In genomic region chr2:27371450-27371849, GRCm38 (mm10) we compare ENCODE assay signal across 23 mouse cellular contexts. TPM values are rescaled to one million over a fixed set of nuclear protein-coding genes. Genes with fewer than 3 reads are reported as not detected.
DNase-seq lines count a peak whose midpoint lies in the region; ATAC-seq and TF ChIP-seq lines count a peak whose summit lies in the region.
"Had no signal": no experiment of that assay in that cellular context is flagged by ENCODE, and none has a peak within 500 bp of the region (broad histone marks: within the 10 kb centered on the region; RNA-seq: fewer than 3 reads in every experiment).

No protein-coding gene starts in this region.

- DNase-seq in kidney, adult 18-20 months: peak; percentile 35
- DNase-seq in liver, adult 2 months (ENCODE audit: extremely low read depth, low read depth, low spot score): peak; percentile 72
- DNase-seq in liver, postnatal 0 days: no peak
- DNase-seq in kidney, postnatal 25 days: peak; percentile 55 to 74
- DNase-seq in heart, postnatal 25 days (ENCODE audit: low spot score): no peak
- DNase-seq in heart, adult 2 months: no peak
- DNase-seq: adrenal gland, postnatal 36 days; B cell, adult 2 months; cerebellum, adult 2 months; gastrocnemius, postnatal 14 days; heart, postnatal 36 days; lung, embryonic 14.5 days; lung, postnatal 14 days; midbrain, embryonic 14.5 days had no signal

- no peak for TF ChIP-seq POLR2A in liver, adult 2 months (IDR thresholded peaks at IDR 0.05; ENCODE audit: extremely low read depth, insufficient read depth, low read length)
- TF ChIP-seq POLR2A in heart, adult 2 months (IDR thresholded peaks at IDR 0.05; ENCODE audit: insufficient read depth, low read depth, low read length): no peak

- H3K9ac ChIP-seq in kidney, embryonic 15.5 days: no peak overlapping the region
- no peak overlapping the region for H3K9ac ChIP-seq in liver, adult 2 months (ENCODE audit: low read depth, low read length)
- no peak overlapping the region for H3K9ac ChIP-seq in liver, postnatal 0 days (replicated peaks)
- H3K9ac ChIP-seq in heart, adult 2 months (ENCODE audit: low read depth, low read length): no peak overlapping the region
- H3K9ac ChIP-seq: embryonic facial prominence, embryonic 15.5 days; heart, embryonic 15.5 days; hindbrain, embryonic 15.5 days; limb, embryonic 15.5 days; liver, embryonic 14.5 days; lung, embryonic 14.5 days had no signal

- no peak for ATAC-seq in kidney, embryonic 15.5 days (replicated peaks; ENCODE audit: low FRiP score)
- ATAC-seq in liver, postnatal 0 days: no peak
- ATAC-seq: forebrain, embryonic 14.5 days had no signal

- H3K4me3 ChIP-seq in kidney, embryonic 15.5 days (replicated peaks): no peak overlapping the region
- no peak overlapping the region for H3K4me3 ChIP-seq in liver, adult 2 months (ENCODE audit: insufficient read depth, low read depth, low read length)
- no peak overlapping the region for H3K4me3 ChIP-seq in liver, postnatal 0 days (ENCODE audit: low read depth, low read length)
- no peak overlapping the region for H3K4me3 ChIP-seq in heart, adult 2 months
- H3K4me3 ChIP-seq: embryonic facial prominence, embryonic 10.5 days; embryonic facial prominence, embryonic 15.5 days; heart, embryonic 10.5 days; heart, embryonic 15.5 days; hindbrain, embryonic 15.5 days; limb, embryonic 15.5 days had no signal

- peaks cover 25% of the 10 kb centered on the region for H3K4me1 ChIP-seq in kidney, embryonic 15.5 days
- H3K4me1 ChIP-seq in liver, adult 2 months (ENCODE audit: control insufficient read depth, insufficient read depth, low read length): 0 out of 2 replicates have a peak, but pooled peaks cover 3% of the 10 kb centered on the region
- H3K4me1 ChIP-seq in liver, postnatal 0 days (ENCODE audit: insufficient read depth): peaks cover 6% of the 10 kb centered on the region; the same call in 1 of the 2 replicates
- peaks cover 3% of the 10 kb centered on the region; the same call in 1 of the 2 replicates for H3K4me1 ChIP-seq in heart, adult 2 months (ENCODE audit: control insufficient read depth, insufficient read depth, low read length)

- no peak overlapping the region for H3K4me2 ChIP-seq in kidney, embryonic 15.5 days
- H3K4me2 ChIP-seq in liver, postnatal 0 days (ENCODE audit: low read depth, low read length): no peak overlapping the region
- H3K4me2 ChIP-seq: embryonic facial prominence, embryonic 15.5 days; heart, embryonic 15.5 days; hindbrain, embryonic 15.5 days; limb, embryonic 15.5 days; lung, embryonic 14.5 days had no signal

- no peak for TF ChIP-seq EP300 in liver, postnatal 0 days (IDR thresholded peaks at IDR 0.05; ENCODE audit: low read depth)
- no peak for TF ChIP-seq EP300 in heart, adult 2 months (IDR thresholded peaks at IDR 0.05; ENCODE audit: insufficient read depth, low read depth, low read length)

- peaks cover 45% of the 10 kb centered on the region for H3K79me2 ChIP-seq in liver, adult 2 months (ENCODE audit: control insufficient read depth, insufficient read depth, low read length)
- no peaks in the 10 kb centered on the region; the same call in 1 of the 2 replicates for H3K79me2 ChIP-seq in heart, adult 2 months (replicated peaks; ENCODE audit: control insufficient read depth, insufficient read depth, low read length)

- no peaks in the 10 kb centered on the region for H3K36me3 ChIP-seq in kidney, embryonic 15.5 days
- H3K36me3 ChIP-seq in liver, adult 2 months (ENCODE audit: control insufficient read depth, insufficient read depth, low read length): no peaks in the 10 kb centered on the region
- no peaks in the 10 kb centered on the region for H3K36me3 ChIP-seq in liver, postnatal 0 days (replicated peaks; ENCODE audit: insufficient read depth, low read length)
- no peaks in the 10 kb centered on the region for H3K36me3 ChIP-seq in heart, adult 2 months (ENCODE audit: control insufficient read depth, insufficient read depth, low read length)
- H3K36me3 ChIP-seq: embryonic facial prominence, embryonic 10.5 days; embryonic facial prominence, embryonic 15.5 days; heart, embryonic 10.5 days; heart, embryonic 15.5 days; hindbrain, embryonic 15.5 days; limb, embryonic 15.5 days had no signal

- no peak for TF ChIP-seq CTCF in liver, adult 2 months (IDR thresholded peaks at IDR 0.05; ENCODE audit: low read depth, low read length)
- no peak for TF ChIP-seq CTCF in liver, postnatal 0 days (IDR thresholded peaks at IDR 0.05; ENCODE audit: low read depth)
- TF ChIP-seq CTCF in heart, adult 2 months (IDR thresholded peaks at IDR 0.05): no peak

- WGBS in kidney, embryonic 15.5 days: 87% methylated on average over 2 of the region's 2 CpGs
- 65% methylated on average over 2 of the region's 2 CpGs for WGBS in liver, adult 2 months
- 77% methylated on average over 2 of the region's 2 CpGs for WGBS in liver, postnatal 0 days (ENCODE audit: insufficient replicate concordance)
- 89% methylated on average over 2 of the region's 2 CpGs for WGBS in heart, adult 2 months

- H3K27ac ChIP-seq in kidney, embryonic 15.5 days: no peak overlapping the region
- H3K27ac ChIP-seq in liver, adult 2 months (replicated peaks; ENCODE audit: insufficient read depth, low read depth, low read length): no peak overlapping the region
- no peak overlapping the region for H3K27ac ChIP-seq in liver, postnatal 0 days (ENCODE audit: low read depth)
- H3K27ac ChIP-seq in heart, adult 2 months: no peak overlapping the region
- H3K27ac ChIP-seq: embryonic facial prominence, embryonic 10.5 days; embryonic facial prominence, embryonic 15.5 days; heart, embryonic 10.5 days; heart, embryonic 15.5 days; hindbrain, embryonic 15.5 days; limb, embryonic 15.5 days; liver, embryonic 14.5 days had no signal

- intact Hi-C loops in heart, postnatal 25 days (cut with DNase I): no loop called here
- intact Hi-C loops in heart, adult 2 months (cut with DNase I): no loop called here

- H3K9me3 ChIP-seq in kidney, embryonic 15.5 days (replicated peaks): no peaks in the 10 kb centered on the region
- H3K9me3 ChIP-seq in liver, postnatal 0 days (ENCODE audit: low read length): no peaks in the 10 kb centered on the region
- H3K9me3 ChIP-seq: embryonic facial prominence, embryonic 10.5 days; embryonic facial prominence, embryonic 15.5 days; heart, embryonic 10.5 days; heart, embryonic 15.5 days; hindbrain, embryonic 15.5 days; limb, embryonic 15.5 days had no signal

- H3K27me3 ChIP-seq in kidney, embryonic 15.5 days: 0 out of 2 replicates have a peak, but pooled peaks cover 6% of the 10 kb centered on the region
- H3K27me3 ChIP-seq in liver, adult 2 months (ENCODE audit: control insufficient read depth, insufficient read depth, low read length): no peaks in the 10 kb centered on the region
- no peaks in the 10 kb centered on the region for H3K27me3 ChIP-seq in liver, postnatal 0 days (ENCODE audit: insufficient read depth, low read length)
- no peaks in the 10 kb centered on the region for H3K27me3 ChIP-seq in heart, adult 2 months (ENCODE audit: control insufficient read depth, insufficient read depth, low read length)
- H3K27me3 ChIP-seq: embryonic facial prominence, embryonic 15.5 days; heart, embryonic 15.5 days; hindbrain, embryonic 15.5 days; limb, embryonic 15.5 days had no signal

RNA-seq across cellular contexts. Expression of gene Vav2, which starts 55.4 kb away (rescaled TPM):
- 7.1 and 8.3 TPM in 2 replicates for polyA plus RNA-seq in kidney, embryonic 15.5 days (2015; fragmentation: Nextera tagmentation; extraction: Ambion mirVana)
- total RNA-seq in liver, adult 2 months (2014; rRNA removed): 17.6 and 22.1 TPM in 2 replicates
- polyA plus RNA-seq in liver, adult 2 months (2012; rRNA removed): 25.1 and 26.0 TPM in 2 replicates
- polyA plus RNA-seq in liver, postnatal 0 days (2015; fragmentation: Nextera tagmentation; extraction: Ambion mirVana): 5.4 and 6.3 TPM in 2 replicates
- 10 to 100 TPM; 12.7 to 13.6 TPM for total RNA-seq in heart, postnatal 25 days (2021)
- 10 to 100 TPM; 11.3 to 12.5 TPM for total RNA-seq in heart, adult 2 months (2021)
- polyA plus RNA-seq in heart, adult 2 months (2012; rRNA removed): 11.9 and 16.9 TPM in 2 replicates

Comparison
In these comparisons a context has a peak if more than half of its experiments do, and no peak if none do; other contexts are left out.
1. DNase-seq: peak in kidney, adult 18-20 months (single experiment), liver, adult 2 months (single experiment) and kidney, postnatal 25 days (2 of 2); none in liver, postnatal 0 days (single experiment), heart, postnatal 25 days (single experiment) and heart, adult 2 months (0 of 2).